Comparison of ENCODE assay signal across 8 mouse cellular contexts in the genomic region with DNA sequence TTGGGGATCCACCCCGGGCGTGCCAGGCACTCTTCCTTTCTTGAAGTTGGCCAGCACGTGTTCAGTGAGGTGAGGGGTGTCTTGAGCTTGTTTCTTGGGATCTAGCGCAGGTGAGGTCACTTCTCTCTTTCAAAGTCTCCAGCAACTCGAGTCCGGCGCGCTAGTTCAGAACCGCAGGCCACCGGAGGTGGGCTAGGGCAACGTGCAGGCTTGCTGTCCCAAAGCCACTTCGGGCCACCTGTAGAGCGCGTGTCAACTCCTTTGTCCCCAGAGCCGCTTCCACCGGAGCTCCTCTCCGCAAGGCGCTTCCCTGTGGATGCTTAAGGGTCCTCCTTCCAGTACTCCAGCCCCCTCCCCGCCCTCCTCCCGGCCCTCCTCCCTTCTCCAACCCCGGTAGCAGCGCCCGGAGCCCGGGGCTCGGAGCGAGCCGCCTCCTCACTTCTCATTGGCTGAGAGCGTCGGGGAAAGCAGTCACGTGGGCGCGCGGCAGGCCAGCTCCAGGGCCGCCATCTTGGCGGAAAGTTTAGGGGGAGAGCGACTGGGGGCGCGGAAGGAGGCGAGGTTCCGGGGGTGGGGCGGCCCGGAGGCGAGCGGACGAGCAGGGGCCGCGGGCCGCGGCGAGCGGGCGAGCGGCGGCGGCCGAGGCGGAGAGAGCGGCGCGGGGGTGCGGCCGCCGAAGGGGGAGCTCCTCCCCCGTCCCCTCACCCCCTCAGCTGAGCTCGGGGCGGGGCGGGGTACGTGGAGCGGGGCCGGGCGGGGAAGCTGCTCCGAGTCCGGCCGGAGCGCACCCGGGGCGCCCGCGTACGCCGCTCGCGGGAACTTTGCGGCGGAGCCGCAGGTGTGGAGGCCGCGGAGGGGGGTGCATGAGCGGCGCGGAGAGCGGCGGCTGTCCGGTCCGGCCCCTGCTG. TPM values are rescaled to one million over a fixed set of nuclear protein-coding genes. Genes with fewer than 3 reads are reported as not detected.
DNase-seq lines count a peak whose midpoint lies in the region; ATAC-seq and TF ChIP-seq lines count a peak whose summit lies in the region.

Gene Dlg1 (plus strand): TSS at position 65 of the 908 bp plus-strand sequence.

- H3K9me3 ChIP-seq in hindbrain, embryonic 14.5 days (ENCODE audit: control insufficient read depth, low read length), result no peaks in the 10 kb centered on the region

- H3K27me3 ChIP-seq in Patski, result no peaks in the 10 kb centered on the region
- peaks cover 4% of the 10 kb centered on the region; the same call in 1 of the 2 replicates for H3K27me3 ChIP-seq in hindbrain, embryonic 14.5 days (ENCODE audit: control insufficient read depth, insufficient read depth, low read length)

- H3K9ac ChIP-seq in hindbrain, embryonic 14.5 days, result peak within 1 kb of the TSS; percentile 71

- H3K4me3 ChIP-seq in hindbrain, embryonic 14.5 days (replicated peaks; ENCODE audit: low read length), result peak within 1 kb of the TSS; percentile 88

- no peak for DNase-seq in Patski (ENCODE audit: low read depth, low spot score)
- peak; percentile 80 to 83 for DNase-seq in cerebellum, postnatal 14 days
- peak; percentile 45 to 54 for DNase-seq in frontal cortex, postnatal 25 days (ENCODE audit: low spot score in 2 of 2)
- DNase-seq in hindbrain, embryonic 14.5 days (ENCODE audit: low spot score), result peak; percentile 83
- DNase-seq in layer of hippocampus, postnatal 36 days, result peak; percentile 72 to 81
- peak; percentile 89 for DNase-seq in lung, postnatal 36 days
- peak; percentile 96 for DNase-seq in retina, postnatal 1 day
- peak; percentile 75 to 78 for DNase-seq in urinary bladder, adult 18-20 months (ENCODE audit: low spot score in 2 of 2)

- H3K36me3 ChIP-seq in hindbrain, embryonic 14.5 days (replicated peaks; ENCODE audit: control insufficient read depth, insufficient read depth), result peaks cover 12% of the 10 kb centered on the region; the same call in 1 of the 2 replicates

- H3K4me1 ChIP-seq in hindbrain, embryonic 14.5 days (replicated peaks; ENCODE audit: control insufficient read depth, insufficient read depth, low read length), result peaks cover 13% of the 10 kb centered on the region; the same call in 1 of the 2 replicates

- ATAC-seq in Patski, result peak; percentile 83
- peak; percentile 95 for ATAC-seq in hindbrain, embryonic 14.5 days (ENCODE audit: low FRiP score)

- under 1% methylated on average over 71 of the region's 95 CpGs for WGBS in hindbrain, embryonic 14.5 days

- peak within 1 kb of the TSS; percentile 73 for H3K27ac ChIP-seq in hindbrain, embryonic 14.5 days

- TF ChIP-seq CTCF in Patski (IDR thresholded peaks at IDR 0.05), result no peak

- CTCF ChIA-PET in Patski (lab: Charles Lee), result interaction anchor here (1.1 to 2.0 kb wide), 3 partner anchors 41 to 202 kb away, joined by 3 to 4 read pairs (median 4); no protein-coding TSS in a partner anchor

- H3K4me2 ChIP-seq in hindbrain, embryonic 14.5 days (replicated peaks), result peak within 1 kb of the TSS; percentile 68

- in situ Hi-C loops in Patski (cut with MboI; ENCODE audit: low pct_unique_long_range_greater_than_20kb), result no loop called here

- POLR2A ChIA-PET in Patski (lab: Charles Lee), result interaction anchor here (0.5 to 1.5 kb wide), 11 partner anchors 9 to 72 kb away, joined by 3 to 11 read pairs (median 3); no protein-coding TSS in a partner anchor

RNA-seq across cellular contexts. Expression of gene Dlg1, which starts in this region (rescaled TPM):
- 116 TPM for polyA plus RNA-seq in Patski (2021)
- polyA plus RNA-seq in hindbrain, embryonic 14.5 days (2014; fragmentation: Nextera tagmentation; extraction: Ambion mirVana), result 14.4 and 15.0 TPM in 2 replicates
- total RNA-seq in layer of hippocampus, postnatal 36 days (2021), result 10 to 100 TPM; 84.0 to 86.3 TPM
